Mouse (Mus musculus) liver, embryonic 11.5 days (tissue): Measurements from ENCODE around the gene Als2cl. TPM values are rescaled to one million over a fixed set of nuclear protein-coding genes. Genes with fewer than 3 reads are reported as not detected.

Experiments used
- ATAC-seq: fragments of 200-750 bp; cut with Nextera tagmentation; replicated peaks from 2 replicates; pipeline ENCODE4 v1.8.0; 2017; ENCODE audit warnings: moderate number of reproducible peaks, mild to moderate bottlenecking, moderate TSS enrichment, moderate library complexity; ENCODE audit not compliant: low FRiP score
- DNase-seq: peaks from one replicate; pipeline ENCODE4 v3.0.0-alpha.2; 2017; ENCODE audit warnings: low spot score
- H3K27ac ChIP-seq: fragments of 300-500 bp; sonication (generic); 2 replicates; pipeline ENCODE4 v1.5.1; 2014; ENCODE audit warnings: mild to moderate bottlenecking, low read depth, low read length, control low read depth
- H3K27me3 ChIP-seq: fragments of 300-500 bp; sonication (generic); replicated peaks from 2 replicates; pipeline ENCODE4 v1.6.1; 2014; ENCODE audit warnings: low read length, mixed read lengths; ENCODE audit not compliant: control insufficient read depth, insufficient read depth
- H3K36me3 ChIP-seq: fragments of 300-500 bp; sonication (generic); 2 replicates; pipeline ENCODE4 v1.6.1; 2014; ENCODE audit warnings: mild to moderate bottlenecking, low read length, moderate library complexity, mixed read lengths; ENCODE audit not compliant: control insufficient read depth, insufficient read depth
- H3K4me1 ChIP-seq: fragments of 300-500 bp; sonication (generic); replicated peaks from 2 replicates; pipeline ENCODE4 v1.6.1; 2014; ENCODE audit warnings: low read length, mixed read lengths; ENCODE audit not compliant: control insufficient read depth, insufficient read depth
- H3K4me2 ChIP-seq: fragments of 300-500 bp; sonication (generic); 2 replicates; pipeline ENCODE4 v1.6.1; 2014; ENCODE audit warnings: mild to moderate bottlenecking, control low read depth, moderate library complexity
- H3K4me3 ChIP-seq: fragments of 300-500 bp; sonication (generic); 2 replicates; pipeline ENCODE4 v1.5.1; 2014; ENCODE audit warnings: low read depth, low read length, control low read depth
- H3K9ac ChIP-seq: fragments of 300-500 bp; sonication (generic); 2 replicates; pipeline ENCODE4 v1.6.1; 2014; ENCODE audit warnings: low read depth, low read length, control low read depth
- H3K9me3 ChIP-seq: fragments of 300-500 bp; sonication (generic); 2 replicates; pipeline ENCODE4 v1.6.1; 2016; ENCODE audit warnings: low read length, inconsistent platforms, mixed read lengths; ENCODE audit not compliant: control insufficient read depth
- WGBS: fragments of 180-500 bp; shearing (Covaris S2); extraction: QIAGEN DNeasy Blood & Tissue Kit; methylation state at CpG from one replicate; pipeline ENCODE4 v1.1.7; 2014; 5-methylcytosine and 5-hydroxymethylcytosine counted together
- polyA plus RNA-seq: library from polyadenylated mRNA; unstranded; fragments of >200 nt; fragmentation: Nextera tagmentation; extraction: Ambion mirVana; gene quantifications from 2 replicates; pipeline ENCODE4 v1.2.1, GENCODE M21; 2014

The Als2cl gene
- polyA plus RNA-seq, 1 experiment from 2014 or later, result 2.5 TPM

DNA sequence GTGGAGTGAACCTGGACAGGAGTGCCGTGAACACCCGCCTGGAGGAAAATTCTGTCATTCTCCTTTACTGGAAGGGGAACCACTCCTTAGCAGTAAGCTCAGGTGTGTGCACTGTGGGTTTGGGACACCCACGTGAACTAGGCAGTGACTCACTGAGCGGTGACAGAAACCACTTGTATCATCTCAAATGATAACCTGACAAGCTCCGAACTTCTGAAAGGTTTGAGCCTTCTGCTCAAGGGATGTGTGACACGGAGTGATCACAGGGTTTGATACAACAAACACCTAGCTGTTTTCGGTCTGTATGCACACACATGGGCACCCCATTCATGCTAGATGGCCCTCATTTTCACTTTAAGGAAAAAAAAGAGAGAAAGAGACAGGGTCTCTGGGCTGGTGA is 37.1 kb downstream of the Als2cl start, which contains the start of gene Fam240a:
Fam240a (minus strand) TSS at position 76 of the 400 bp plus-strand sequence.
- H3K4me2 ChIP-seq, result no peak within 1 kb of the TSS
- no peaks in the 10 kb centered on the region for H3K4me1 ChIP-seq
- 78% methylated on average over 7 of the region's 7 CpGs for WGBS
- no peak within 1 kb of the TSS for H3K4me3 ChIP-seq
- no peaks in the 10 kb centered on the region for H3K27me3 ChIP-seq
- no peak for DNase-seq
- H3K9me3 ChIP-seq, result no peaks in the 10 kb centered on the region
- H3K27ac ChIP-seq, result no peak within 1 kb of the TSS
- no peak for ATAC-seq
- no peak within 1 kb of the TSS for H3K9ac ChIP-seq
- H3K36me3 ChIP-seq, result no peaks in the 10 kb centered on the region

DNA sequence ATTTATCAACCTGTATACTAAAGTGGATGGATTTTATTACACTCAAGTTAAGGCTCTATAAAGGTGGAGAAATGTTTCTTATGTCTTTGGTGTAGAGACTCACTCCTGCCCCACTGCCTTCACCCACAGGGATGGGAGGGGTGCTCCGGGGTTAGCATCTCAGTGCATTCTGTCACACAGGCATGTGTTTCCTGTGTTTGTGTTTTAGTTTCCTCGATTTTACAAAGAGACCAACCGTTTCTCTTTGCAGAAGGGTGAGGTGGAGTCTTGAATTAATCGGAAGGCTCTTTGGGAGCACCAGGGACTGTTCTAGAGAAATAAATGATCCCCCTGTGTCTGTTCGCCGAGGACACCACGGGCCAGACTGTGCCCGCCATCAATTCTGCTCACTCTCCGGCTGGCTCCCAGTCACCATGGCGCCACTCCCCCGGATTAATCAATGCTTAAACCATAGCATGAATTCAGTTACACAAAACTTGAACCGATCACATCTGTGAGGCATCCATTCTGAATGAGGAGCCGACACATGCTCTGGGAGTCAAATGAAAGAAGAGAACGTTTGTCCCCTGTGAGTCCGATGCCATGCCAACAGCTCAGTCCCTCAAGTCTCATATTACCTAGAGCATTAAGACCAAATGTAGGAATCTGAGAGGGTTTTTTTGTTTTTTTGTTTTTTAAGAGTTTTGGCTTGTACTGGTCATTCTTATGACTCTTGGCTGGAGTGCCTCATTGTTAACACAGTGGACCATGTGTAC is 41.2 kb downstream of the Als2cl start:
- no peak for ATAC-seq
- Histone ChIP-seq H3K4me1 (no peaks in the 10 kb centered on the region), H3K9me3 (no peaks in the 10 kb centered on the region), H3K36me3 (no peaks in the 10 kb centered on the region), H3K4me3 (no peak overlapping the region), H3K4me2 (no peak overlapping the region), H3K9ac (no peak overlapping the region), H3K27ac (no peak overlapping the region), H3K27me3 (no peaks in the 10 kb centered on the region)
- WGBS, result 68% methylated on average over 15 of the region's 15 CpGs
- DNase-seq, result no peak

DNA sequence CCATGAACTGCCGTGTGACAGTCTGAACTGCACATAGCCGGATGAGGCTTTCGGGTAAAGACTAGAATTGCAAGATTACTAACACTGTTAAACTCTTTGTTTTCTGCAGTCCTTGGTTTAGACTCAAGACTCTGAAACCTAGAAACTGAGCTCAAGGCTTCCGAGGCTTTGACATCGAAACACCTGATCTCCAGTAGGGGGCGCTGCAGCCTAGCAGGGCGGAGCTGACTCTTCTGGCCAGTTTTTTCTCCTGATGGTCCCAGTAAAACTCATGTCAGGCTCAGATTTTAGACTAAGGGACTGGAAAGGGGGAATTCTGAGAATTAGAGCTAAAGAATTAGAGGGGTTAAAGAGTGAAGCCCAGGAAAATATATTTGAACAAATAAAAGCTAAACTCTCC is 43.1 kb downstream of the Als2cl start:
- ATAC-seq (no peak), DNase-seq (peak; percentile 71)
- no peaks in the 10 kb centered on the region for H3K4me1 ChIP-seq
- H3K9ac ChIP-seq, result no peak overlapping the region
- no peak overlapping the region for H3K27ac ChIP-seq
- no peak overlapping the region for H3K4me2 ChIP-seq
- H3K4me3 ChIP-seq, result no peak overlapping the region
- WGBS, result 18% methylated on average over 7 of the region's 7 CpGs
- no peaks in the 10 kb centered on the region for H3K27me3 ChIP-seq
- no peaks in the 10 kb centered on the region for H3K36me3 ChIP-seq
- H3K9me3 ChIP-seq, result no peaks in the 10 kb centered on the region

DNA sequence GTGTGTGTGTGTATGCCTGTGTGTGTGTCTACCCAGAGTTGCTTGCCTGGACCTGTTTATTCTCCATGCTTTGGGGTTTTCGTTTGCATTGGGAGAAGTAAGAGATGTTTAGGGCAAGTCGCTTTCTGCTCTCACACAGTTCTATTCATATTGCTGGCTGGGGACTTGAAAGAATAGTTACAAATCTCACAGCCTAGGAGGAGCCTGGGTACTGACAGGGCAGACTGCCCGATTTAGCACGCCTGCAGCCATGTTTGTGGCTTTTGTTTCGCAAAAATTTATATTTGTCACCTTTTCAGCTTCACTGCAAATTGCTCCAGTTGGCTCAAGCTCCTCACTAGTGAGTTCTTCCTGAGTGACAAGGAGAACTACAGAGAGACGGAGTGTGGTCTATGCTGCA is 51.9 kb downstream of the Als2cl start:
- H3K9me3 ChIP-seq, result no peaks in the 10 kb centered on the region
- no peak overlapping the region for H3K4me3 ChIP-seq
- H3K4me1 ChIP-seq, result no peaks in the 10 kb centered on the region
- no peak for DNase-seq
- H3K9ac ChIP-seq, result no peak overlapping the region
- no peak for ATAC-seq
- H3K4me2 ChIP-seq, result no peak overlapping the region
- WGBS, result 69% methylated on average over 6 of the region's 6 CpGs
- H3K36me3 ChIP-seq, result no peaks in the 10 kb centered on the region
- no peaks in the 10 kb centered on the region for H3K27me3 ChIP-seq
- no peak overlapping the region for H3K27ac ChIP-seq

DNA sequence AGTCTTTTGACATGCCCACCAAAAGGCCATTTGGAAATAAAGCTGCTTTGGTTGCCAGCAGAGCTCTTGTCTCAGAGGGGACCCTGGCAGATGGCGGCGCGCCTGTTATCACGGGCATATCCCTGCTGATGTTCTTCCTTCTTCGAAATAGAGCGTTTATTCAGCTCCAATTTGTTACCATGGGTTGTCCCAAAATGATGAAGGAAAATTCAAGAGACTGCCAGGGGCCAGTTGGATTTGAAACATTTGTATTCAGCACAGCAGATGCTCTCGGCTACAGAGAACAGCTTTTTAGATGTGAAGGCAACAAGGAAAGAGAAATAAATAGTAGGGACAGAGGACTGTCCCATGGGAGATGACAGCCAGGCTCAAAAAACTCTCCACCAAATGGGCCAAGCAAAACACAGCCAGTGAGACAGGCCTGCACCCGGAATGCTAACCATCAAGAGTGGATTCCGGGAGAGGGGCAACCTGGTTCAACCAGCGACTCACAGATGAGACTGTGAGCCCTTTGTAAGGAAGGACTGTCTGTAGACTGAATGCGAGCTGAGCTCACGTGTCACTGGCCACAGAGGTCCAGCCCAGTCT is 54.3 kb downstream of the Als2cl start:
- Histone ChIP-seq H3K27me3 (no peaks in the 10 kb centered on the region), H3K27ac (no peak overlapping the region), H3K9ac (no peak overlapping the region), H3K4me3 (no peak overlapping the region), H3K9me3 (no peaks in the 10 kb centered on the region), H3K4me1 (no peaks in the 10 kb centered on the region; the same call in 1 of the 2 replicates), H3K4me2 (no peak overlapping the region), H3K36me3 (no peaks in the 10 kb centered on the region)
- DNase-seq (no peak), ATAC-seq (no peak)
- WGBS, result 81% methylated on average over 12 of the region's 12 CpGs

DNA sequence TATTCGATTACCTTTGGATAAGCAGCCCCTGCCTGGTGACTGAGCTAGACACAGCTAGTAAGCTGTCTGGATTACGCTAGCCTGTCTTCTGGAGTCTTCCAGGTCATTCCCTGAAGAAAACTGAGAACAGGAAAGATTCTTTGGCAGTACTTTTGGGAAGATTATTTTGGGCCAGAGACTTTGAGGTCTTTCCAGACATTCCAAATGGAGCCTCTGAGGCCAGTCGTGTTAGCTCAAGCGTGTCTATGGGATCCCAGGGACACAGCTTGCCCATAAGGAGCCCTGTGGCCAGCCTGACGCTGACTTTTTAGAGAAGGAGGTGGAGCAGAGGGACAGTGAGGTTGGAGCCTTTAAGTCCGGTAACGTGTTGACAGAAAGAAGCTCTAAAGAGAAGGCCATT is 56.3 kb downstream of the Als2cl start:
- Histone ChIP-seq H3K36me3 (no peaks in the 10 kb centered on the region), H3K4me3 (no peak overlapping the region), H3K27ac (no peak overlapping the region), H3K9me3 (no peaks in the 10 kb centered on the region), H3K27me3 (no peaks in the 10 kb centered on the region), H3K4me1 (no peaks in the 10 kb centered on the region; the same call in 1 of the 2 replicates), H3K9ac (no peak overlapping the region), H3K4me2 (no peak overlapping the region)
- DNase-seq (no peak), ATAC-seq (no peak)
- 82% methylated on average over 7 of the region's 7 CpGs for WGBS

DNA sequence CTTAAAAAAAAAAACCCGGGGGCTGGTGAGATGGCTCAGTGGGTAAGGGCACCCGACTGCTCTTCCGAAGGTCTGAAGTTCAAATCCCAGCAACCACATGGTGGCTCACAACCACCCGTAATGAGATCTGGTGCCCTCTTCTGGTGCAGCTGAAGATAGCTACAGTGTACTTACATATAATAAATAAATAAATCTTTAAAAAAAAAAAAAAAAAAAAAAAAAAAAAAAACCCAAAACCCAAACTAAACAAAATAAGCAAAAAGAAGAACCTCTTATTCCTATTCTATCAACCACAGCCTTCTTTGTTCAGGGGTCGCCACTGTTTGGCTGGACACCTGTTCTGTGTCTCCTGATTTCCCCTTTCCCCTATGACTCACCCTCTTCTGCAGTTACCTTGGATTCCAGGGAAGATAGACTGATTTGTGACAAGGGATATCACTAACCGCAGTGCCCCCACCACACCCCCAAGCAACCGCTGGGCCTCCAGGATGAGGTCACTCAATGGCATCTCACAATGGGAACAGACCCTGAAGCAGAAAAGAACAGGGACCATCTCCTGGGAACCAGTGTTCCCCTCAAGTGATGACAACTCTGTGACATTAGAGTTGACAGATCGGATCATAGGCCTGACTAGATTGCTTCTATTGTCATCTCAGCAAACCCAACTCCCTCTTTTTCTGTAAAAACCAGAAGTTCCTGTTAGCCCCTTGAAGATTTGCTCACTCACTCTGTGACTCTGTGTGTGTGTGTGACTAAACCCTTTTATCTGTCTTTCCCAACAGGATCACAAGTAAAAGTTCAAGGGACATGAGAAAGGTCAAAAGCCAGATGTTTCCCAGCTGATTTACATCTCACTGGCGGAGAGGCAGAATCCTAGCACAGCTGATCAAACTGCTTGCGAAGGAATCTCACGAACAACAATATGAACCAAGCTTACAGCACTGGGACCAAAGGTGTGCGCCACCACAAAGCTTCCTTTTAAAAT is 58.1 kb downstream of the Als2cl start:
- H3K9ac ChIP-seq, result no peak overlapping the region
- H3K4me3 ChIP-seq, result no peak overlapping the region
- no peak overlapping the region for H3K27ac ChIP-seq
- H3K9me3 ChIP-seq, result no peaks in the 10 kb centered on the region
- no peaks in the 10 kb centered on the region for H3K36me3 ChIP-seq
- no peak overlapping the region for H3K4me2 ChIP-seq
- DNase-seq (no peak), ATAC-seq (no peak)
- H3K27me3 ChIP-seq, result no peaks in the 10 kb centered on the region
- H3K4me1 ChIP-seq, result no peaks in the 10 kb centered on the region; the same call in 1 of the 2 replicates
- 60% methylated on average over 12 of the region's 12 CpGs for WGBS

DNA sequence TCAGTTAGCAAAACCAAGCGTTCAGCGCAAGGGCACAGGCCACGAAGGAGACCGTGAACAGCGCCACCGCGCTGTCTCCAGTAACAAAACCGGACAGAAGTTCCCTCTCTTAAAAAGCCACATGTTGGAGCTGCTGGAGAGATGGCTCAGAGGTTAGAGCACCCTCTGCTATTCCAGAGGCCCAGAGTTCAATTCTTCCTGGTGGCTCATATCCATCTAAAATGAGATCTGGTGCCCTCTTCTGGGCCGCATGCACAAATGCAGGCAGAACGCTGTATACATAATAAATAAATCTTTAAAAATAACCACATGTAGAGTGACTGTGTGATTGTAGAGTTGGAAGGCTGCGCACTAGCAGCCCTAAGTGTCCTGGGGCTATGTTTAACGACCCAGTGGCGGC is 64.6 kb downstream of the Als2cl start:
- H3K27ac ChIP-seq, result no peak overlapping the region
- no peak overlapping the region for H3K4me2 ChIP-seq
- H3K9ac ChIP-seq, result no peak overlapping the region
- H3K36me3 ChIP-seq, result no peaks in the 10 kb centered on the region
- DNase-seq (no peak), ATAC-seq (no peak)
- H3K4me3 ChIP-seq, result no peak overlapping the region
- peaks cover 15% of the 10 kb centered on the region; the same call in 1 of the 2 replicates for H3K4me1 ChIP-seq
- peaks cover 19% of the 10 kb centered on the region for H3K27me3 ChIP-seq
- WGBS, result 31% methylated on average over 13 of the region's 13 CpGs
- H3K9me3 ChIP-seq, result no peaks in the 10 kb centered on the region
